Comparison of ENCODE assay signal across 17 mouse cellular contexts in genomic region chr13:120106504-120106903, GRCm38 (mm10). TPM values are rescaled to one million over a fixed set of nuclear protein-coding genes. Genes with fewer than 3 reads are reported as not detected.
ATAC-seq lines count a peak whose summit lies in the region.
"Had no signal": no experiment of that assay in that cellular context is flagged by ENCODE, and none has a peak within 500 bp of the region (broad histone marks: within the 10 kb centered on the region; RNA-seq: fewer than 3 reads in every experiment).

No protein-coding gene starts in this region.

- ATAC-seq in common myeloid progenitor, adult 5-6 weeks (replicated peaks; ENCODE audit: low read depth, poor library complexity, severe bottlenecking) = peak; percentile 79
- peak; percentile 73 for ATAC-seq in granulocyte monocyte progenitor cell, adult 5-6 weeks (replicated peaks; ENCODE audit: poor library complexity, severe bottlenecking)
- peak; percentile 71 to 83 for ATAC-seq in hematopoietic stem cell, adult 5-6 weeks (replicated peaks in 1 of 2; ENCODE audit: insufficient read depth in 1 of 2, low FRiP score in 2 of 2, low TSS enrichment in 1 of 2, low read depth in 1 of 2, poor library complexity in 2 of 2, severe bottlenecking in 2 of 2)
- ATAC-seq in megakaryocyte, adult 5-6 weeks (ENCODE audit: poor library complexity, severe bottlenecking) = peak; percentile 75
- peak; percentile 60 for ATAC-seq in megakaryocyte progenitor cell, adult 5-6 weeks (replicated peaks; ENCODE audit: poor library complexity)
- ATAC-seq in monocyte, adult 5-6 weeks (replicated peaks; ENCODE audit: insufficient number of reproducible peaks, low FRiP score, low TSS enrichment, poor library complexity, severe bottlenecking) = peak; percentile 53; the same call in 1 of the 2 replicates

RNA-seq across cellular contexts. Expression of gene Gm20767, which starts 33.5 kb away (rescaled TPM):
- total RNA-seq in common myeloid progenitor, adult 5-6 weeks (2017) = not detected in 2 replicates
- not detected in 2 replicates for total RNA-seq in granulocyte monocyte progenitor cell, adult 5-6 weeks (2014; fragmentation: Nextera tagmentation)
- total RNA-seq in granulocyte monocyte progenitor cell, adult 5-6 weeks (2017) = not detected in 2 replicates
- not detected in 2 replicates for total RNA-seq in hematopoietic stem cell, adult 5-6 weeks (2017)
- total RNA-seq in megakaryocyte, adult 5-6 weeks (2015) = not detected in 2 replicates
- total RNA-seq in megakaryocyte, adult 5-6 weeks (2017) = not detected in 2 replicates
- total RNA-seq in megakaryocyte progenitor cell, adult 5-6 weeks (2015) = not detected in 2 replicates
- total RNA-seq in megakaryocyte progenitor cell, adult 5-6 weeks (2017) = not detected in 2 replicates
- total RNA-seq in monocyte, adult 5-6 weeks (2017) = not detected in 3 replicates
- total RNA-seq: adrenal gland, adult 18-20 months; adrenal gland, adult 2 months; adrenal gland, adult 8-10 months; adrenal gland, postnatal 10 days; adrenal gland, postnatal 14 days; adrenal gland, postnatal 25 days; adrenal gland, postnatal 36 days; adrenal gland, postnatal 4 days; G1E; MEL had no signal

RNA-seq across cellular contexts. Expression of gene Gm21188, which starts 54.5 kb away (rescaled TPM):
- total RNA-seq in common myeloid progenitor, adult 5-6 weeks (2017) = 1.7 and 2.2 TPM in 2 replicates
- total RNA-seq in granulocyte monocyte progenitor cell, adult 5-6 weeks (2014; fragmentation: Nextera tagmentation) = 63.0 and 68.6 TPM in 2 replicates
- 31.0 and 37.9 TPM in 2 replicates for total RNA-seq in granulocyte monocyte progenitor cell, adult 5-6 weeks (2017)
- 3.9 and 8.6 TPM in 2 replicates for total RNA-seq in hematopoietic stem cell, adult 5-6 weeks (2017)
- 248 and 273 TPM in 2 replicates for total RNA-seq in megakaryocyte, adult 5-6 weeks (2015)
- total RNA-seq in megakaryocyte, adult 5-6 weeks (2017) = 152 and 161 TPM in 2 replicates
- total RNA-seq in megakaryocyte progenitor cell, adult 5-6 weeks (2015) = 70.2 and 71.3 TPM in 2 replicates
- 34.4 and 35.7 TPM in 2 replicates for total RNA-seq in megakaryocyte progenitor cell, adult 5-6 weeks (2017)
- total RNA-seq in monocyte, adult 5-6 weeks (2017) = 136 to 183 TPM (median 179 TPM) in 3 replicates
- total RNA-seq: adrenal gland, adult 2 months; ES-E14; MEL had no signal

Comparison
In these comparisons a context has a peak if more than half of its experiments do, and no peak if none do; other contexts are left out.
1. Peak in every context shown above with its lines: ATAC-seq.